Mouse (Mus musculus) MEL-GATA-1-ER (cell line): ENCODE measurements around the gene Paqr7.
"Not testable (repeated sequence)": the region's sequence is repeated elsewhere in the genome, so short reads cannot be mapped to it uniquely, and the experiment has no call there.

ENCODE experiments used
- DNase-seq: peaks from one replicate; pipeline ENCODE4 v3.0.0-alpha.2; 2012; ENCODE audit warnings: low read depth; ENCODE audit errors: extremely low read depth

The Paqr7 gene

GRCm38 (mm10) chr4:134498983-134499382, 2.5 kb downstream of the Paqr7 start:
- DNase-seq: not testable (repeated sequence)

GRCm38 (mm10) chr4:134501095-134501494, 4.6 kb downstream of the Paqr7 start:
- no peak for DNase-seq

GRCm38 (mm10) chr4:134503686-134504357, 7.3 kb downstream of the Paqr7 start:
- DNase-seq: no peak

- DNase-seq: no peak
Measured at GRCm38 (mm10) chr4:134505303-134505789, 8.8 kb downstream of the Paqr7 start.

GRCm38 (mm10) chr4:134505966-134506594, 9.6 kb downstream of the Paqr7 start:
- DNase-seq: peak; percentile 96

- DNase-seq: no peak
Measured at GRCm38 (mm10) chr4:134506713-134507112, 10.2 kb downstream of the Paqr7 start.

- no peak for DNase-seq
Measured at GRCm38 (mm10) chr4:134510396-134510795, 13.9 kb downstream of the Paqr7 start.

GRCm38 (mm10) chr4:134510845-134511411, 14.4 kb downstream of the Paqr7 start, which contains the start of gene Aunip:
Aunip (plus strand) TSS chr4:134510999.
- DNase-seq: no peak

GRCm38 (mm10) chr4:134511730-134512129, 15.2 kb downstream of the Paqr7 start:
- no peak for DNase-seq

- DNase-seq: no peak
Measured at GRCm38 (mm10) chr4:134512798-134513197, 16.3 kb downstream of the Paqr7 start.

- no peak for DNase-seq
Measured at GRCm38 (mm10) chr4:134514309-134514930, 17.9 kb downstream of the Paqr7 start.

GRCm38 (mm10) chr4:134515614-134516013, 19.1 kb downstream of the Paqr7 start:
- no peak for DNase-seq

- DNase-seq: no peak
Measured at GRCm38 (mm10) chr4:134516981-134517380, 20.5 kb downstream of the Paqr7 start.

GRCm38 (mm10) chr4:134517719-134518118, 21.2 kb downstream of the Paqr7 start:
- no peak for DNase-seq

- no peak for DNase-seq
Measured at GRCm38 (mm10) chr4:134518541-134518940, 22.0 kb downstream of the Paqr7 start.

- DNase-seq: no peak
Measured at GRCm38 (mm10) chr4:134519281-134519680, 22.8 kb downstream of the Paqr7 start.

- no peak for DNase-seq
Measured at GRCm38 (mm10) chr4:134523447-134523846, 26.9 kb downstream of the Paqr7 start.

- DNase-seq: no peak
Measured at GRCm38 (mm10) chr4:134525806-134526205, 29.3 kb downstream of the Paqr7 start.

GRCm38 (mm10) chr4:134526220-134526619, 29.7 kb downstream of the Paqr7 start:
- DNase-seq: no peak

- no peak for DNase-seq
Measured at GRCm38 (mm10) chr4:134532928-134533327, 36.4 kb downstream of the Paqr7 start.

- no peak for DNase-seq
Measured at GRCm38 (mm10) chr4:134533421-134533820, 36.9 kb downstream of the Paqr7 start.
